Mouse (Mus musculus) CH12.LX (cell line): ENCODE results near the gene Pdcd1.

Source experiments
- CHD2 ChIP-seq: IDR thresholded peaks from 2 replicates; pipeline ENCODE4 v1.6.1; 2011; ENCODE audit warnings: low read length, improper control_type of control experiment
- CTCF ChIP-seq, 2 experiments: IDR thresholded peaks in 1 of 2; conservative IDR thresholded peaks in 1 of 2; 2 replicates each; pipeline ENCODE4 v1.5.1; 2011 to 2012; ENCODE audit warnings: low read depth in 2 of 2, low read length in 2 of 2, improper control_type of control experiment in 1 of 2, inconsistent platforms in 1 of 2, mild to moderate bottlenecking in 1 of 2, moderate library complexity in 1 of 2
- ELF1 ChIP-seq: IDR thresholded peaks from 2 replicates; pipeline ENCODE4 v1.6.1; 2014; ENCODE audit warnings: low read depth, mild to moderate bottlenecking, inconsistent platforms, low read length, improper control_type of control experiment
- EP300 ChIP-seq: IDR thresholded peaks from 2 replicates; pipeline ENCODE4 v1.6.1; 2011; ENCODE audit warnings: low read length, improper control_type of control experiment
- HCFC1 ChIP-seq: IDR thresholded peaks from 2 replicates; pipeline ENCODE4 v1.6.1; 2012; ENCODE audit warnings: low read depth, mild to moderate bottlenecking, inconsistent platforms, low read length, improper control_type of control experiment
- JUND ChIP-seq: conservative IDR thresholded peaks from 2 replicates; pipeline ENCODE4 v1.6.1; 2011; ENCODE audit warnings: low read depth, low read length, improper control_type of control experiment
- MAFK ChIP-seq: IDR thresholded peaks from 2 replicates; pipeline ENCODE4 v1.6.1; 2011; ENCODE audit warnings: low read length, improper control_type of control experiment; ENCODE audit not compliant: insufficient replicate concordance
- MAX ChIP-seq: IDR thresholded peaks from 2 replicates; pipeline ENCODE4 v1.6.1; 2011; ENCODE audit warnings: low read length, improper control_type of control experiment
- NRF1 ChIP-seq: IDR thresholded peaks from 2 replicates; pipeline ENCODE4 v1.6.1; 2014; ENCODE audit warnings: low read depth, mild to moderate bottlenecking, inconsistent platforms, low read length, improper control_type of control experiment, moderate library complexity
- POLR2A ChIP-seq: IDR thresholded peaks from 2 replicates; pipeline ENCODE4 v1.6.1; 2011; ENCODE audit warnings: low read depth, mild to moderate bottlenecking, improper control_type of control experiment, low read length
- RCOR1 ChIP-seq: conservative IDR thresholded peaks from 2 replicates; pipeline ENCODE4 v1.6.1; 2012; ENCODE audit warnings: low read depth, mild to moderate bottlenecking, inconsistent platforms, low read length, improper control_type of control experiment
- USF1 ChIP-seq: IDR thresholded peaks from 2 replicates; pipeline ENCODE4 v1.6.1; 2014; ENCODE audit warnings: low read depth, mild to moderate bottlenecking, inconsistent platforms, low read length, improper control_type of control experiment
- ZC3H11A ChIP-seq: IDR thresholded peaks from 2 replicates; pipeline ENCODE4 v1.6.1; 2012; ENCODE audit warnings: low read depth, mild to moderate bottlenecking, inconsistent platforms, low read length, improper control_type of control experiment
- ZNF384 ChIP-seq: IDR thresholded peaks from 2 replicates; pipeline ENCODE4 v1.6.1; 2012; ENCODE audit warnings: low read depth, low read length, improper control_type of control experiment, inconsistent platforms

- no peak for TF ChIP-seq MAFK
- no peak for TF ChIP-seq RCOR1
- no peak for TF ChIP-seq JUND
- TF ChIP-seq CTCF (conservative IDR thresholded peaks at IDR 0.05 in 1 of 2, IDR thresholded peaks at IDR 0.05 in 1 of 2; ENCODE audit: low read depth in 2 of 2, low read length in 2 of 2), result no peak
- no peak for TF ChIP-seq ZC3H11A
- no peak for TF ChIP-seq POLR2A
- TF ChIP-seq EP300, result no peak
- TF ChIP-seq NRF1, result no peak
- TF ChIP-seq ELF1, result no peak
- no peak for TF ChIP-seq ZNF384
- TF ChIP-seq USF1, result no peak
- no peak for TF ChIP-seq MAX
- no peak for TF ChIP-seq CHD2
- TF ChIP-seq HCFC1, result no peak
Observed at GRCm38 (mm10) chr1:94080718-94081117, 28.4 kb upstream of the Pdcd1 start.
